Mouse (Mus musculus) heart, postnatal 10 days (tissue): ENCODE results near the gene Cenps. TPM values are rescaled to one million over a fixed set of nuclear protein-coding genes. Genes with fewer than 3 reads are reported as not detected.

Experiments used
- total RNA-seq, 2 experiments: library from RNA; stranded (reverse); gene quantifications; 2 replicates each; pipeline ENCODE4 v1.2.3; 2021

Gene Cenps
- total RNA-seq, 2 experiments from 2014 or later, result 9.7 to 12.2 TPM

Other genes with a start within 250 kb of the Cenps start
- gene Pex14, start 37.8 kb downstream of the Cenps start, total RNA-seq, result 10 to 100 TPM; 26.5 to 27.2 TPM
- gene Dffa, start 33.5 kb downstream of the Cenps start, total RNA-seq, result 10 to 100 TPM; 33.5 to 38.7 TPM
- gene Cort, start 10.9 kb downstream of the Cenps start, total RNA-seq, result under 1 TPM; 0.42 to 0.55 TPM
- gene Pgd, start 29.1 kb upstream of the Cenps start, total RNA-seq, result 10 to 100 TPM; 52.7 to 57.4 TPM
- gene Kif1b, start 170.1 kb upstream of the Cenps start, total RNA-seq, result 100 to 1,000 TPM; 146 to 164 TPM